Mouse (Mus musculus) adrenal gland, adult 10 weeks (tissue): ENCODE data around the gene Fgf9. TPM values are rescaled to one million over a fixed set of nuclear protein-coding genes. Genes with fewer than 3 reads are reported as not detected.

Experiments
- polyA plus RNA-seq: library from polyadenylated mRNA; stranded (reverse); fragments of 350-450 nt; fragmentation: Illumina TruSeq; extraction: RNeasy Lipid Tissue Mini Kit (QIAGEN cat#74804); gene quantifications from one replicate; pipeline ENCODE4 v1.2.3, GENCODE M21; 2014; ENCODE audit warnings: low read depth, low replicate concordance

Fgf9 gene
- 24.3 TPM for polyA plus RNA-seq

DNA sequence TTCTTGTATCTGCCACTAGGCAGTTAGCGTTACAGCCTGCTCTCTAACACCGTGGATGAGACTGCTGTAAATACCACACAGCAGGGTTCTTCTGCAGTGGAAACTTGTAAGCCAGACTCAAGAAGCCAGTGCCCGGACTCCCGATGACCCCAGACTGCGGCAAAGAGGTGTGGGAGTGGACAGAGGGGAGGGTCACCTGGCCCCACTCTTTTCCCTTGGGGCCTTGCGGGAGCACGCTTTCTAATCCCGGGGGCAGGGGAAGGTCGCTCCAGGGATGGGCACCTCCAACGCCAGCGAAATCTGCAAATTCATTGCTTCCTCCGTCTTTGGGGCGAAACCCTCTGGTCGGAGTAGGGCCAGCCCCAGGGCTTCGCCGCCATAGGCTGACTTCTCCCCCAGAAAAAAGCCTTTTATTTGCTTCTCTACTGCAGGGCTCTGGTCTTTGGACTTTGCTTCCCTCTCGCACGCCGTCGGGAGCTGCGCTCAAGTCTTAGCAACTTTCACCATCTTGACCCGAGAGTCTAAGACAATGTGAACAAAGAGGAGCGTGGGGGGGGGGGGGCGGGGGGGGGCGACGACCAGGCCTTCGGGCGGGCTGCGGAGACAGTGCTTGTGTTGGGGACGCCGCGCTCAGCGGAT is at the start of gene Fgf9:
Fgf9 (plus strand) TSS at position 67 of the 639 bp plus-strand sequence.

Other genes starting within 250 kb of the Fgf9 start
- 3.4 TPM for gene Ska3, start 244.4 kb upstream of the Fgf9 start, polyA plus RNA-seq
- gene Mrpl57, start 244.3 kb upstream of the Fgf9 start, polyA plus RNA-seq = 64.8 TPM
- 360 TPM for gene Zdhhc20, start 180.3 kb upstream of the Fgf9 start, polyA plus RNA-seq
- 133 TPM for gene Micu2, start 71.3 kb upstream of the Fgf9 start, polyA plus RNA-seq